Mouse (Mus musculus): ENCODE data around the gene Gja8.
A peak's percentile ranks its signal among the peaks of the same experiment; 100 is the strongest.

Gene Gja8

GRCm38 (mm10) chr3:96925920-96926319 lies at the start of gene Gja8:
TSS of gene Gja8 (minus strand) at chr3:96926020.
- no peak for DNase-seq (ENCODE audit: low read depth, low spot score)

- no peak for DNase-seq (ENCODE audit: low read depth, low spot score)
Measured at GRCm38 (mm10) chr3:96974467-96974866, 48.6 kb upstream of the Gja8 start.

GRCm38 (mm10) chr3:96970986-96971385 lies 45.2 kb upstream of the Gja8 start:
- DNase-seq (ENCODE audit: low read depth, low spot score), result no peak

- DNase-seq (ENCODE audit: low read depth, low spot score), result no peak
Measured at GRCm38 (mm10) chr3:96963088-96964034, 37.5 kb upstream of the Gja8 start.

- no peak for DNase-seq (ENCODE audit: low read depth, low spot score)
Measured at GRCm38 (mm10) chr3:96960597-96960996, 34.8 kb upstream of the Gja8 start.

- DNase-seq (ENCODE audit: low read depth, low spot score), result peak; percentile 3
Measured at GRCm38 (mm10) chr3:96953489-96954233, 27.8 kb upstream of the Gja8 start.

- no peak for DNase-seq (ENCODE audit: low read depth, low spot score)
Measured at GRCm38 (mm10) chr3:96942706-96943105, 16.9 kb upstream of the Gja8 start.

GRCm38 (mm10) chr3:96938738-96939137 lies 12.9 kb upstream of the Gja8 start:
- peak; percentile 58 for DNase-seq (ENCODE audit: low read depth, low spot score)

DNA sequence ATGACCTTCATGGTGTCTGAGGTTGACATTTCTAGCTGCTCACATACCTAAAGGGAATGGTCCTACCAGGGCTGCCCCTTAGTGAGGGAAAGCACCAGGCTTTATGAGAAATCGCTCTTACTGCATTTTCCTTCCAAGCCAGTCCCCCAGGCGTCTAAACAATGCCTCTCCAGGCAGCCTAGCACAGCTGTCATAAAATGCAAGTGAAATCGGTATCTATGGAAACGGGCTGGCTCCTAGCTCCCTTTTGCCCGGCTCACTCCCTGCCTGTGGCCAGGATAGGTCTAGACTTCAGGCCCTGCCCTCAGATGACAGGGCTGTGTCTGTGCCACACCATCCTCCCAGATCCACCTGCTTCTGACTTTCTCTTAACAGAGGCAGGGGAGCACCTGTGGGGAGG lies 11.8 kb upstream of the Gja8 start:
- no peak for DNase-seq (ENCODE audit: low read depth, low spot score)

DNA sequence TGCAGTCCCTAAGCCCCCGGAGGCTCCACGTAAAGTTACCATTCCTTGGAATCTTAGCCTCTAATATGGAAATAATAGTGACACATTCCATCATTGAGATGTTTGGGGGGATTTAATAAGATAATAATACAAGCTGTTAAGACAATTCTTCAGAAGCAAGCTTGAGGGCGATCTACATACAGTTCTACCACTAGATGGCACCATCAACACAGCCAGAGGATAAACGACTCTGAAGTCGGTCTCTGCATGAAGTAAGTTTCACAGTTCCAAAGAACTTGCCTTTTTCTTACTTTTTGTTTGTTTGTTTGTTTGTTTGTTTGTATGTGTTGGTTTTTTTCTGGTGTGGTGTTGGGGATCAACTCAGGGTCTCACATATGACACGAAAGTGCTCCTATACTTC lies 10.4 kb upstream of the Gja8 start:
- DNase-seq (ENCODE audit: low read depth, low spot score), result peak; percentile 60

DNA sequence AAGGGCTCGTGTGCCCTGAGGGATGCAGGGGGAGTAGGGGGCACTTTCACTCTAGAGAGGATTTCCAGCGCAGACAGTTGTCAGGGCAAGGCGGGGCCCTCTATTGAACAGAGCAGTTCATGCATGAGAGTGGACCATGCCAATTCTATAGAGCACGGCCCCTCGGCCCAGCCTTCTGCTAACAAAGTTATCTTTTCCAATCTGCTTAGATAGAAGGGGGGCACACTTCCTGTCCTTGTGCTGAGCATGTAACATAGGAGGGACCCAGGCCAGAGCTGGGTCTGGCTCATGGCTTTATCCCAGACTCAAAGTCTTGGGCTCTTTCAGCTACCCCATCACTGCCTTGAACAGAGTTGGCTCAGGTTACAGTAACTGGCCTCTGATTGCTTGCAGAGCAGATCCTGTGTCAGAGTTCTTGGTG lies 5.5 kb upstream of the Gja8 start:
- DNase-seq (ENCODE audit: low read depth, low spot score), result no peak

DNA sequence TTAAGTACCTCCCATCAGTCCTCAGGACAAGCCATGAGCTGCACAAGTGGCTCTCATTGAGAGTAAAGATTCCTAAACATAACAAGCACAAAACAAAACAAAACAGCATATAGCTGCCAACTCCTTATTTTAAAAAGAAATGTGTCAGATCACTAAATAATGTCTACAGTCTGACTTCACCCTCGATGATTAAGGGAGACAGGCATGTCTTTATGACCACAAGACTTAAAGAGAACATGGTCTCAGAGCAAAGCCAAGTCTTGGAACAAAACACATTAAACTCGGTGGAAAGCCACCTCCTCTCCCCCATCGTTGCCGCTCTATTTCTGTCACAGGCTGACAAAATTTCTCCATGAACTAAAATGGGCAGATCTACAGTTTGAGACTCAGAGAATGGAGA lies 1.2 kb downstream of the Gja8 start:
- no peak for DNase-seq (ENCODE audit: low read depth, low spot score)

- DNase-seq (ENCODE audit: low read depth, low spot score), result no peak
Measured at GRCm38 (mm10) chr3:96920991-96921390, 4.8 kb downstream of the Gja8 start.

DNA sequence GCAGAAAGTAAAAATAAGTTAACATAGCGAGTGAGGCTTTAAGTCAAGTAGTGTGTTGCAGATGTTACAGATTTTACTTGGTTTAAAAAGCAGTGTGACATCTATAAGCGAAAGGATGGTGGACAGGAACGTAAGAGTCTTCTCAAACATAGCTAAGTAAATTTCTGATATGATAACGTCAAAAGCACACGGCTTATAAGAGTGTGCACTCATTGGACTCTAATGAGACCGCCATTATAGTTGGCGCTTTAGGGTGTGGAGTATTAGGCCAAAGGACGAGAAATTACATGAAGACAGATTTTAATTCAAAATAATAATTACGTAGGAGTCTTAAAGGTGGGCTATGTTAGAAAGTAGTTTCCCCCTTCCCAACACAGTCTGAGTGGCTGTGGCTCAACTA lies 20.2 kb downstream of the Gja8 start:
- DNase-seq (ENCODE audit: low read depth, low spot score), result no peak

DNA sequence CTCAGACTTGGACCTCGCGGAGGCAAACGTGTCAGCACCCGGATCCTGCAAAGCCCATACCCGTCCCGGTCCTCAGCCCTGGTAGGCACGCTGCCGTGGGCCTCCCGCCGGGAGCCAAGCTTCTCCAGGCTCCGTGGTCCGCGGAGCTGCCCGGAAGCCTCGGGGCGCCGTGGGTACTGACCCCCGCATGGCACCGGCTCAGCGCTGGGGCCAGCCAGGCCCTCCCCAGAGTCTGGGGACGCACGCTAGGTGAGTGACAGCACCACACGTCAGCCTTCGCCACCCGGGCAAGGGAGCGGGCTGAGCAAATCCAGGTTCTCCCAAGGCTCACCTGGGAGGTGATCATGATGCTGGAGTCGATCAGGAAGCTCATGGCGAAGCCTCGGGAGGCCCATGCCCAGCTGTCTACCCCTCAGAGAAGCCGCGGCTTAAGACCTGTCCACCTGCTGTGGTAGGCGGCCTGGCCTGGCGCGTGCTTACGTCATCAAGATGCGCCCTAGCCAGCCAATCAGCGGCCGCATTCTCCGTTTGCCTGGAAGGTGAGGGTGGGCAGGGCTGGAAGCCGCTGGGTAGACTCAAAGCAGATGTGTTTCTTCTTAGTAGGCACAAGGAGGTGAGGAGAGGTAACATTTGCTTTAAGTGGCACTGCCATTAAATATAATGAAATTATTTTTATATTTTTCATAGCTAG lies 20.8 kb downstream of the Gja8 start, which contains the start of gene Gpr89:
Gene Gpr89, minus strand, starts transcription at position 496 of the 691 bp plus-strand sequence.
- peak; percentile 85 for DNase-seq (ENCODE audit: low read depth, low spot score)

DNA sequence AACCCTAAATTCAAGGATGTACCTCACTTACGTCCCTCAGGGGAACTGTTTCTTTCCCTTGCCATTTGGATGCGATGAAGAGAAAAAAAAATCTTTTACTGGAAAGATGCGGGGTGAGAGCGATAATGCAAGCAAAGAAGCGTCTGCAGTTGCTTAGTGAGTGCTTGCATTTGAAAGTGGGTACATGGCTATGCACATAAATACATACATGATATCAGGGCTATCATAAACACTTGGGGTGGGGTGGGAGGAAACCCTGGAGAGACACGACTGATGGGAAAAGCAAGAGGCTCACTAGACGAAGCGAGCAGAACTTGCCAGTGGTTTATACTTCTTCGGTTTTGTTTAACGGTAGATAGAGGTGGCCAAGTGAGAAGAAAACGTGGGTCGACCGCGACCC lies 21.4 kb downstream of the Gja8 start, which contains the start of gene Gja5:
Gene Gja5, plus strand, starts transcription at position 301 of the 400 bp plus-strand sequence.
- no peak for DNase-seq (ENCODE audit: low read depth, low spot score)

GRCm38 (mm10) chr3:96902336-96902999 lies 23.4 kb downstream of the Gja8 start:
- DNase-seq (ENCODE audit: low read depth, low spot score), result no peak

DNA sequence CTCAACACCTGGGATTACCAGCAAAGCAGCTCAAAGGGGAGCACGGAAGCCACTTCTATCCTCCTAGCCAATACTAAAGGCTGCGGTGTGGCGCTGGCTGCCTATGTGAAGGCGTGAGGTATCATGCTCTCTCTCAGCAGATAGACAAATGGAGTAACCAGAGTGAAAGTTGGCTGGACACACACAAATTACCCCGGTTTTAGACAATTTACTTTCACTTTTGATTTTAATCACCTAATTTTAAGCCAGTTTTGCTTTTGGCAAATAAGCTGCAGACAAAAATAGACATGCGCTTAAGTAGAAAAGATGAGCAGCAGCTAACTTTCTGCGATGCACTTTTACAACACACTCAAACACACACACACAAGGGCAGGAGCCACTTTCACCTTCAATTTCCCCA lies 42.1 kb downstream of the Gja8 start:
- no peak for DNase-seq (ENCODE audit: low read depth, low spot score)

- no peak for DNase-seq (ENCODE audit: low read depth, low spot score)
Measured at GRCm38 (mm10) chr3:96882061-96882849, 43.6 kb downstream of the Gja8 start.

DNA sequence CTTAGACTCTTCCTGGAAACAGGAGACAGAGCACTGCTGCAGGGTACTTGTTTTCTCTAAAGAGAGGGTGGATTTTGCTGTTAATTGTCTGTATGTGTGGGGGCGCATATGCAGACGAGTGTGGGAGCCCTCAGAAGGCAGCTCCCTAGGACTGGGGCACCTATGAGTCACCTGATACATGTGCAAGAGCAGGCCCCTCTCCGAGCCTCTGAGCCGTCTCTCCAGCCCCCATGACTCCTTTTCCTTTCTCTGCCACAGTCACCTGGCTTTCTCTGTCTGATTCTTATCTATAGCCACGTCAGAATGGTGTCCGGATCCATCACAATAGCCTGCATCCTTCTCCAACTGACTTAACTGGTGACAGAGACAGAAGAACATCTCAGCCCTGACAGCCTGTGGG lies 44.3 kb downstream of the Gja8 start:
- DNase-seq (ENCODE audit: low read depth, low spot score), result no peak

DNA sequence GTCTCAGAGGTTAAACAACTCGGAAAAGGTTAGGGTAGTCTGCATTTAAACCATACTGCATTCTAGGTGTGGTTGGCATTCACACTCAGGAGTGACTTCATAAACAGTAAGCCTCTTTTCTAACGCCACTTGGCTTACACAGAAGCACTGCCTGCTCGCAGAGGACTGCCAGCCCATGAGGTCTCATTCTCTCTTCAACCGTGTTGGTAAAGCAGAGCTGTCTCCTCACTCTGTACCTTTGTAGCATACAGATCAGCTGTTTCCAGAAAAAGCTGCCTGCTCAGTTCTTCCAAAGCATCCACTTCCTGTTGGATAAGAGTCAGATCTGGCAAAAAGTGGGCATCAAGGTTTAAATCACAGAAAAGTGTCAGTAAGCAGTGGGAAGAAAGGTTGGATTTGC lies 45.4 kb downstream of the Gja8 start:
- DNase-seq (ENCODE audit: low read depth, low spot score), result no peak
